Mouse (Mus musculus): Measurements from ENCODE around the gene Gm8212.
"Not testable (repeated sequence)": the region's sequence is repeated elsewhere in the genome, so short reads cannot be mapped to it uniquely, and the experiment has no call there.

Gm8212 gene

GRCm38 (mm10) chr14:44197361-44197760 is at the start of gene Gm8212:
Gm8212 (plus strand) TSS chr14:44197661.
- DNase-seq (ENCODE audit: low read depth, low spot score) = not testable (repeated sequence)

- DNase-seq (ENCODE audit: low read depth, low spot score) = not testable (repeated sequence)
These were observed 15.7 kb downstream of the Gm8212 start, which contains the start of gene 4930503E14Rik for GRCm38 (mm10) chr14:44213154-44213553. 4930503E14Rik (minus strand) TSS chr14:44213254.

GRCm38 (mm10) chr14:44248039-44248438 is 50.6 kb downstream of the Gm8212 start:
- no peak for DNase-seq (ENCODE audit: low read depth, low spot score)

Measured in A20 (cell line).